Mouse (Mus musculus) brain, embryonic 14.5 days (tissue): ENCODE data around the gene Eif4e1b.

ENCODE experiments used
- CTCF ChIP-seq: fragments of 200-500 bp; IDR thresholded peaks from 2 replicates; pipeline ENCODE4 v1.5.1; 2012; ENCODE audit warnings: inconsistent platforms, mild to moderate bottlenecking, moderate library complexity, borderline replicate concordance; ENCODE audit not compliant: insufficient read depth, insufficient read length; ENCODE audit errors: extremely low read depth
- POLR2A ChIP-seq: fragments of 200-500 bp; IDR thresholded peaks from 2 replicates; pipeline ENCODE4 v1.6.1; 2012; ENCODE audit warnings: mild to moderate bottlenecking, inconsistent platforms, borderline replicate concordance; ENCODE audit not compliant: poor library complexity, insufficient read depth, insufficient read length, severe bottlenecking; ENCODE audit errors: extremely low read depth

DNA sequence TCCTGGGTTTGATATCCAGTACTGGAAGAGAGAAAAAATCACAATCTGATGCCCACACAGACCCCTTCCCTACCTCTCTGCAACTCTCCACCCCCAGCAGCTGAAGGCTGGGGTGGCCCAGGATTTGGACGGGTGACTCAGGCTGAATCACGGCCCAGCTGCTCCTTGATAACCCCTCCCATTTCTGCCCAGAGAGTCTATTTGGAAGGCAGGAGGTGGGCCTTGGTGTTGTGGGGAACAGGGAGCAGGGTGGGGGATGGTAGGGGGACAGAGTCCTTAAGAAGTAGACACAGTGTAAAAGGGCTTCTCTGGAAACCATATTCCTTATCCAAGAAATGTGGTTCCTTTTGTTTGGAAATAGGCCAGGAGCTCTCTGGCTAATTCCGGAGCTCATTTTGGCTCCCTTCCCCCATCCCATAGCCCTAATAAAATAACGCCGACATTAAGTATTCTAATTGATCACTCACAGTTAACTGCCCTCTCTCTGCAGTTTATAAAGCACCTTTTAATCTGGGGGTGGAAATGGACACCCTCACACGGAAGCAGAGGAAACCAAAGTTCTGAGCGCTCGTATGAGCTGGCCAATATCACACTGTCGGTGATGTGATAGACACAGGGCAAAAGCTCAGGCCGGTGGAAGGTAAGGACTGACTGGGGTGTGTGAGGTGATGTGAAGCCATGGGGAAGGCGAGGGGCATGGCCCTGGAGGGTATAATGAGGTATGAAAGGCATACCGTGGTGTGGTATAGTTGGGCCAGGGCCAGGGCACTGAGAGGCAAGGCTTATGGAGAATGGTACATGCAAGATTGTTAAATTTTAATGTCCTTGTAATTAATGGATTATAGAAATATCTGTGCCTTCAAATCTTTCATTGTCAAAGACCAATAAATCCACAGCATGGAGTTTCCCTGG lies 29.4 kb upstream of the Eif4e1b start:
- TF ChIP-seq POLR2A: no peak
- TF ChIP-seq CTCF: no peak
